Mouse (Mus musculus) forebrain, embryonic 13.5 days (tissue): ENCODE results near the gene Ppp1r35. TPM values are rescaled to one million over a fixed set of nuclear protein-coding genes. Genes with fewer than 3 reads are reported as not detected.

Experiments
- ATAC-seq: fragments of 200-750 bp; cut with Nextera tagmentation; 2 replicates; pipeline ENCODE4 v1.8.0; 2017
- H3K27ac ChIP-seq: fragments of 300-500 bp; sonication (generic); 2 replicates; pipeline ENCODE4 v1.5.1; 2015; ENCODE audit warnings: inconsistent platforms, mild to moderate bottlenecking, moderate library complexity
- H3K27me3 ChIP-seq: fragments of 300-500 bp; sonication (generic); 2 replicates; pipeline ENCODE4 v1.6.1; 2015; ENCODE audit warnings: mild to moderate bottlenecking, inconsistent platforms
- H3K36me3 ChIP-seq: fragments of 300-500 bp; sonication (generic); 2 replicates; pipeline ENCODE4 v1.6.1; 2015; ENCODE audit warnings: mild to moderate bottlenecking, inconsistent platforms; ENCODE audit not compliant: poor library complexity, severe bottlenecking
- H3K4me1 ChIP-seq: fragments of 300-500 bp; sonication (generic); 2 replicates; pipeline ENCODE4 v1.6.1; 2015; ENCODE audit warnings: inconsistent platforms
- H3K4me2 ChIP-seq: fragments of 300-500 bp; sonication (generic); 2 replicates; pipeline ENCODE4 v1.6.1; 2015; ENCODE audit warnings: inconsistent platforms, mild to moderate bottlenecking, moderate library complexity
- H3K4me3 ChIP-seq: fragments of 300-500 bp; sonication (generic); 2 replicates; pipeline ENCODE4 v1.5.1; 2015; ENCODE audit warnings: mild to moderate bottlenecking, inconsistent platforms
- H3K9ac ChIP-seq: fragments of 300-500 bp; sonication (generic); 2 replicates; pipeline ENCODE4 v1.6.1; 2015; ENCODE audit warnings: mild to moderate bottlenecking, inconsistent platforms
- H3K9me3 ChIP-seq: fragments of 300-500 bp; sonication (generic); replicated peaks from 2 replicates; pipeline ENCODE4 v1.6.1; 2016; ENCODE audit warnings: inconsistent platforms
- WGBS: fragments of 180-500 bp; shearing (Covaris S2); methylation state at CpG from one replicate; pipeline ENCODE4 v1.1.7; 2015; 5-methylcytosine and 5-hydroxymethylcytosine counted together
- polyA plus RNA-seq: library from polyadenylated mRNA; unstranded; fragments of >200 nt; fragmentation: Nextera tagmentation; extraction: Ambion mirVana; gene quantifications from 2 replicates; pipeline ENCODE4 v1.2.1, GENCODE M21; 2015

The Ppp1r35 gene
- polyA plus RNA-seq, 1 experiment from 2014 or later = 45.0 TPM

- H3K27ac ChIP-seq = peak overlapping the region; percentile 62
- no peak for ATAC-seq
- peaks cover 52% of the 10 kb centered on the region for H3K4me1 ChIP-seq
- no peaks in the 10 kb centered on the region for H3K9me3 ChIP-seq
- H3K27me3 ChIP-seq = no peaks in the 10 kb centered on the region
- H3K4me2 ChIP-seq = no peak overlapping the region; the same call in 1 of the 2 replicates
- no peak overlapping the region for H3K4me3 ChIP-seq
- H3K9ac ChIP-seq = no peak overlapping the region
- peaks cover 65% of the 10 kb centered on the region for H3K36me3 ChIP-seq
- WGBS = 86% methylated on average over 5 of the region's 5 CpGs
Observed at GRCm38 (mm10) chr5:137755425-137755824, 23.2 kb upstream of the Ppp1r35 start.

- Histone ChIP-seq H3K36me3 (peaks cover 61% of the 10 kb centered on the region), H3K27ac (peak overlapping the region; percentile 62), H3K4me3 (no peak overlapping the region), H3K27me3 (no peaks in the 10 kb centered on the region), H3K9me3 (no peaks in the 10 kb centered on the region), H3K4me2 (no peak overlapping the region), H3K4me1 (peaks cover 53% of the 10 kb centered on the region), H3K9ac (no peak overlapping the region)
- ATAC-seq = no peak
- 63% methylated on average over 3 of the region's 3 CpGs for WGBS
Observed at GRCm38 (mm10) chr5:137756106-137756505, 22.5 kb upstream of the Ppp1r35 start.

GRCm38 (mm10) chr5:137756882-137757661 is 21.6 kb upstream of the Ppp1r35 start:
- 44% methylated on average over 10 of the region's 10 CpGs for WGBS
- Histone ChIP-seq H3K4me3 (no peak overlapping the region), H3K9ac (peak overlapping the region; percentile 21; the same call in 1 of the 2 replicates), H3K27me3 (no peaks in the 10 kb centered on the region), H3K36me3 (peaks cover 52% of the 10 kb centered on the region), H3K4me2 (no peak overlapping the region), H3K4me1 (peaks cover 53% of the 10 kb centered on the region), H3K27ac (peak overlapping the region; percentile 62), H3K9me3 (no peaks in the 10 kb centered on the region)
- ATAC-seq = peak; percentile 64

- Histone ChIP-seq H3K4me2 (no peak overlapping the region; the same call in 1 of the 2 replicates), H3K4me1 (peaks cover 53% of the 10 kb centered on the region), H3K4me3 (no peak overlapping the region), H3K36me3 (peaks cover 44% of the 10 kb centered on the region), H3K27ac (0 out of 2 replicates have a peak overlapping the region, but pooled peaks have one; percentile 1), H3K9me3 (no peaks in the 10 kb centered on the region), H3K9ac (peak overlapping the region; percentile 9; the same call in 1 of the 2 replicates), H3K27me3 (no peaks in the 10 kb centered on the region)
- WGBS = 53% methylated on average over 6 of the region's 6 CpGs
- ATAC-seq = peak; percentile 57
Observed at GRCm38 (mm10) chr5:137757887-137758286, 20.8 kb upstream of the Ppp1r35 start.

- peaks cover 53% of the 10 kb centered on the region for H3K4me1 ChIP-seq
- WGBS = 92% methylated on average over 19 of the region's 19 CpGs
- H3K9ac ChIP-seq = peak overlapping the region; percentile 18; the same call in 1 of the 2 replicates
- H3K4me2 ChIP-seq = no peak overlapping the region
- peaks cover 33% of the 10 kb centered on the region for H3K36me3 ChIP-seq
- H3K4me3 ChIP-seq = no peak overlapping the region
- H3K27me3 ChIP-seq = no peaks in the 10 kb centered on the region
- peak overlapping the region; percentile 59 for H3K27ac ChIP-seq
- ATAC-seq = no peak
- H3K9me3 ChIP-seq = no peaks in the 10 kb centered on the region
Observed at GRCm38 (mm10) chr5:137758921-137759534, 19.6 kb upstream of the Ppp1r35 start.

- Histone ChIP-seq H3K36me3 (peaks cover 29% of the 10 kb centered on the region), H3K4me2 (no peak overlapping the region), H3K27ac (peak overlapping the region; percentile 59), H3K27me3 (no peaks in the 10 kb centered on the region), H3K4me1 (peaks cover 57% of the 10 kb centered on the region), H3K4me3 (no peak overlapping the region), H3K9ac (no peak overlapping the region; the same call in 1 of the 2 replicates), H3K9me3 (no peaks in the 10 kb centered on the region)
- peak; percentile 86 for ATAC-seq
- 19% methylated on average over 4 of the region's 4 CpGs for WGBS
Observed at GRCm38 (mm10) chr5:137759971-137760412, 18.7 kb upstream of the Ppp1r35 start.

GRCm38 (mm10) chr5:137764609-137765340 is 13.9 kb upstream of the Ppp1r35 start:
- Histone ChIP-seq H3K9ac (no peak overlapping the region), H3K36me3 (no peaks in the 10 kb centered on the region), H3K4me3 (no peak overlapping the region), H3K9me3 (no peaks in the 10 kb centered on the region; the same call in 1 of the 2 replicates), H3K4me2 (no peak overlapping the region), H3K27me3 (no peaks in the 10 kb centered on the region), H3K4me1 (peaks cover 17% of the 10 kb centered on the region), H3K27ac (no peak overlapping the region)
- WGBS = 55% methylated on average over 9 of the region's 9 CpGs
- no peak for ATAC-seq

- Histone ChIP-seq H3K4me1 (peaks cover 10% of the 10 kb centered on the region; the same call in 1 of the 2 replicates), H3K9ac (no peak overlapping the region), H3K4me3 (no peak overlapping the region), H3K27me3 (no peaks in the 10 kb centered on the region), H3K9me3 (no peaks in the 10 kb centered on the region; the same call in 1 of the 2 replicates), H3K27ac (no peak overlapping the region), H3K36me3 (no peaks in the 10 kb centered on the region), H3K4me2 (no peak overlapping the region)
- 64% methylated on average over 3 of the region's 3 CpGs for WGBS
- ATAC-seq = no peak
Observed at GRCm38 (mm10) chr5:137766270-137766669, 12.4 kb upstream of the Ppp1r35 start.

GRCm38 (mm10) chr5:137768475-137768874 is 10.2 kb upstream of the Ppp1r35 start:
- ATAC-seq = no peak
- H3K27me3 ChIP-seq = no peaks in the 10 kb centered on the region
- H3K36me3 ChIP-seq = no peaks in the 10 kb centered on the region
- no peak overlapping the region for H3K4me3 ChIP-seq
- H3K9ac ChIP-seq = no peak overlapping the region
- 0 out of 2 replicates have a peak overlapping the region, but pooled peaks have one; percentile 19 for H3K27ac ChIP-seq
- H3K9me3 ChIP-seq = no peaks in the 10 kb centered on the region; the same call in 1 of the 2 replicates
- whole genome bisulfite sequencing = 20% methylated on average over 1 of the region's 1 CpGs
- H3K4me2 ChIP-seq = no peak overlapping the region
- H3K4me1 ChIP-seq = peaks cover 10% of the 10 kb centered on the region; the same call in 1 of the 2 replicates

GRCm38 (mm10) chr5:137770709-137771108 is 7.9 kb upstream of the Ppp1r35 start:
- 50% methylated on average over 2 of the region's 2 CpGs for WGBS
- Histone ChIP-seq H3K27ac (no peak overlapping the region), H3K36me3 (no peaks in the 10 kb centered on the region), H3K4me1 (peaks cover 6% of the 10 kb centered on the region; the same call in 1 of the 2 replicates), H3K4me2 (no peak overlapping the region), H3K9ac (no peak overlapping the region), H3K9me3 (no peaks in the 10 kb centered on the region; the same call in 1 of the 2 replicates), H3K4me3 (no peak overlapping the region), H3K27me3 (no peaks in the 10 kb centered on the region)
- peak; percentile 41; the same call in 1 of the 2 replicates for ATAC-seq

GRCm38 (mm10) chr5:137772755-137773154 is 5.9 kb upstream of the Ppp1r35 start:
- no peaks in the 10 kb centered on the region for H3K36me3 ChIP-seq
- no peak overlapping the region for H3K4me3 ChIP-seq
- no peaks in the 10 kb centered on the region for H3K9me3 ChIP-seq

More at GRCm38 (mm10) chr5:137772755-137773154, 5.9 kb upstream of the Ppp1r35 start:
- no peak for ATAC-seq
- Histone ChIP-seq H3K27me3 (no peaks in the 10 kb centered on the region), H3K4me2 (no peak overlapping the region), H3K4me1 (peaks cover 14% of the 10 kb centered on the region), H3K27ac (no peak overlapping the region), H3K9ac (no peak overlapping the region)
